Mouse (Mus musculus) layer of hippocampus, adult 9-11 months (tissue): Measurements from ENCODE around the gene Nbr1.
"Not testable (repeated sequence)": the region's sequence is repeated elsewhere in the genome, so short reads cannot be mapped to it uniquely, and the experiment has no call there.

Experiments
- DNase-seq: peaks from one replicate; pipeline ENCODE4 v3.0.0; 2022

Nbr1 gene

GRCm38 (mm10) chr11:101626995-101627856 lies 75.3 kb downstream of the Nbr1 start, which contains the start of gene Rdm1:
Rdm1 (plus strand) TSS chr11:101627195.
- peak; percentile 85 for DNase-seq

GRCm38 (mm10) chr11:101627857-101628559 lies 76.1 kb downstream of the Nbr1 start:
- peak; percentile 76 for DNase-seq

- DNase-seq = not testable (repeated sequence)
Observed at GRCm38 (mm10) chr11:101628733-101629417, 76.9 kb downstream of the Nbr1 start.
